Mouse (Mus musculus) lung, adult 2 months (tissue): ENCODE data around the gene Ankrd17. TPM values are rescaled to one million over a fixed set of nuclear protein-coding genes. Genes with fewer than 3 reads are reported as not detected.
"Not testable (repeated sequence)": the region's sequence is repeated elsewhere in the genome, so short reads cannot be mapped to it uniquely, and the experiment has no call there.

ENCODE experiments used
- DNase-seq: peaks from one replicate; pipeline ENCODE4 v3.0.0; 2022
- H3K4me1 ChIP-seq: fragments of 200-500 bp; 2 replicates; pipeline ENCODE4 v1.6.1; 2011; ENCODE audit warnings: low read length; ENCODE audit not compliant: control insufficient read depth, insufficient read depth
- H3K4me3 ChIP-seq: fragments of 200-500 bp; replicated peaks from 2 replicates; pipeline ENCODE3; 2011; ENCODE audit warnings: low read depth, mild to moderate bottlenecking, control low read depth, low read length; ENCODE audit errors: extremely low read depth
- CTCF ChIP-seq: fragments of 200-500 bp; IDR thresholded peaks from 2 replicates; pipeline ENCODE4 v1.5.1; 2011; ENCODE audit warnings: mild to moderate bottlenecking, low read length, control low read depth; ENCODE audit not compliant: insufficient read depth
- POLR2A ChIP-seq: fragments of 200-500 bp; IDR thresholded peaks from 2 replicates; pipeline ENCODE4 v1.6.1; 2011; ENCODE audit warnings: low read depth, mild to moderate bottlenecking, control low read depth, low read length, borderline replicate concordance; ENCODE audit errors: extremely low read depth
- WGBS: fragments of 180-500 bp; shearing (Covaris S2); methylation state at CpG from one replicate; pipeline ENCODE4 v1.1.7; 2018; 5-methylcytosine and 5-hydroxymethylcytosine counted together
- polyA plus RNA-seq: library from polyadenylated mRNA; depleted of rRNA; stranded (reverse); fragments of >200 nt; gene quantifications from 2 replicates; pipeline ENCODE4 v1.2.3, GENCODE M21; 2012

Gene Ankrd17
- polyA plus RNA-seq, 1 experiment, result 22.4 TPM

DNA sequence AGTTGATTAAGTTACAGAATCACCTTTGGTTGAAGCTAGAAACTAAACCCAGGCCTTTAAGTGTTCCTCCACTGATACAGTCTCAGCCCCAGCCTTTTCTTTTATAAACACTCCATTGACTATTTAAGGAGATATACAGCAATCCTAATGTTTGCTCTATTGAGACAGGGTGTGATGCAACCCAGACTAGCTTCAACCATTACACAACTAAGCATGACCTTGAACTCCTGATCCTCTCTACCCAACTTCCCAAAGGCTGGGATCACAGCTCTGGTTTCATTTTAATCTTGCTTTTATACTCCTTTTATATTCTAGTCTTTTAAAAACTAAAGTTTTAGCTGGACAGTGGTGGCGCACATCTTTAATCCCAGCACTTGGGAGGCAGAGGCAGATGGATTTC lies 88.9 kb downstream of the Ankrd17 start:
- no peak overlapping the region for H3K4me3 ChIP-seq
- H3K4me1 ChIP-seq, result no peaks in the 10 kb centered on the region
- no peak for TF ChIP-seq POLR2A
- TF ChIP-seq CTCF, result no peak
- DNase-seq, result no peak
- WGBS, result 98% methylated on average over 1 of the region's 1 CpGs

- no peak for DNase-seq
- WGBS, result 75% methylated on average over 1 of the region's 1 CpGs
- no peak for TF ChIP-seq POLR2A
- no peak for TF ChIP-seq CTCF
- H3K4me1 ChIP-seq, result no peaks in the 10 kb centered on the region
- no peak overlapping the region for H3K4me3 ChIP-seq
Observed at GRCm38 (mm10) chr5:90274806-90275205, 91.6 kb downstream of the Ankrd17 start.

- WGBS, result 81% methylated on average over 2 of the region's 2 CpGs
- not testable (repeated sequence) for H3K4me1 ChIP-seq, DNase-seq, H3K4me3 ChIP-seq
Observed at GRCm38 (mm10) chr5:90262230-90262629, 104.1 kb downstream of the Ankrd17 start.

- 95% methylated on average over 3 of the region's 3 CpGs for WGBS
- no peak overlapping the region for H3K4me3 ChIP-seq
- no peak for DNase-seq
- TF ChIP-seq POLR2A (no peak), CTCF (no peak)
- no peaks in the 10 kb centered on the region for H3K4me1 ChIP-seq
Observed at GRCm38 (mm10) chr5:90257023-90257422, 109.4 kb downstream of the Ankrd17 start.

DNA sequence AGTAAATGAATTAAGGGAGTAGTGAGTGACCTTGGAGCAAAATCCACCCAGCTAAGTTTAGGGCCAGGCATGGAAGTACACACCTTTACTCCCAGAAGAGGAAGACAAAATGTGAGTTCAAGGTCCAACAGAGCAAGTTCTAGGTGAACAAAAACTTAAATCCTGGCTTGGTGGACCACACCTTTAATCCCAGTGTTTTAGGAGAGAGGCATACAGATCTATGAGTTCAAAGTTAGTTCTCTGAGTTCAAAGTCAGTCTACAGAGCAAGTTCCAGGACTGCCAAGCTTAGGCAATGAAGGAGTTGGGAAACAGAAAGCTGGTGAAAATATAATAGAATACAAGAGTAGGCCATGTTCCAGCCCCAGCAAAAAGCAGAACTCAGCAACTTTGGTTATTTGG lies 118.9 kb downstream of the Ankrd17 start:
- TF ChIP-seq POLR2A (no peak), CTCF (no peak)
- Histone ChIP-seq H3K4me3 (no peak overlapping the region), H3K4me1 (no peaks in the 10 kb centered on the region)
- no peak for DNase-seq

- DNase-seq, result no peak
- no peak overlapping the region for H3K4me3 ChIP-seq
- TF ChIP-seq POLR2A (no peak), CTCF (no peak)
- no peaks in the 10 kb centered on the region for H3K4me1 ChIP-seq
- 81% methylated on average over 2 of the region's 2 CpGs for WGBS
Observed at GRCm38 (mm10) chr5:90246987-90247386, 119.4 kb downstream of the Ankrd17 start.

GRCm38 (mm10) chr5:90246567-90246966 lies 119.8 kb downstream of the Ankrd17 start:
- WGBS, result 83% methylated on average over 4 of the region's 4 CpGs

DNA sequence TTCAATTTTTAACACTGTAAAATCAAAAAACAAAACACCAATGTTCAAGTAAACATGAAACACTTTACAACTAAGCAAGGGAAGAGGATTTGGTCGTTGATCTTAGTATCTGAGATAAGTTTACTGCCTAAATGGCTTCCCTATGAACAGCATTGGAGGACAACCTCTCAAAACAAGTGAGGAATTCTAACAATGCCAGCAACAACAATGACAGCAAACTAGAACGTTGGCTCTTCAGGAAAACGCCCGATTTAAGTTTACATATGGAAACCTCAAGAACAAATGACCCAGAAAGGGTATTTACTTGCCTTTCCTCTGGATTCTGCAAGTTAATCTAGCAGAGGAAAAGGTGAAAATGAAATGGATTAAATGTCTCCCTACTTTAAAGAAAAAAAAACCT lies 121.0 kb downstream of the Ankrd17 start:
- 39% methylated on average over 4 of the region's 4 CpGs for WGBS

More at GRCm38 (mm10) chr5:90246567-90246966, 119.8 kb downstream of the Ankrd17 start:
- Histone ChIP-seq H3K4me3 (no peak overlapping the region), H3K4me1 (no peaks in the 10 kb centered on the region)
- DNase-seq, result no peak
- TF ChIP-seq POLR2A (no peak), CTCF (no peak)

GRCm38 (mm10) chr5:90235217-90235616 lies 131.2 kb downstream of the Ankrd17 start:
- 80% methylated on average over 8 of the region's 8 CpGs for WGBS
- DNase-seq, result no peak

More for the DNA sequence above, 121.0 kb downstream of the Ankrd17 start:
- DNase-seq, result no peak
- H3K4me1 ChIP-seq, result no peaks in the 10 kb centered on the region
- TF ChIP-seq POLR2A (no peak), CTCF (no peak)
- H3K4me3 ChIP-seq, result no peak overlapping the region

DNA sequence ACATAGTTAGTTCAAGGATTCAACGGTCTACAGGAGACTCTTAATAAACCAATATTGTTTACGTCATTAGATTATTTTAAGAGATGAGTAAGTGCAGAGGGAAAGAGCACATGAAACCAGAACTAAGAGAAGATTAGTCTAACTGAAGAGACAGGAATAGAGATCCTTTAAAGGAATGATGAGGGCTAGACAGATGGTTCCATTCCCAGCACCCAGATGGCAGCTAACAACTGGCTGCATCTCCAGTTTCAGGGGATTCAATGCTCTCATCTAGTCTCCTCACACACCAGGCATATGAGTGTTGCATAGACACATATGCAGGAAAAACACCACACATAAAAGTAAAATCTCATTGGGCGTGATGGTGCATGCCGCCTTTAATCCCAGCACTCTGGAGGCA lies 133.1 kb downstream of the Ankrd17 start:
- DNase-seq, result no peak
- WGBS, result 93% methylated on average over 4 of the region's 4 CpGs
- Histone ChIP-seq H3K4me3 (no peak overlapping the region), H3K4me1 (no peaks in the 10 kb centered on the region)
- no peak for TF ChIP-seq CTCF
- TF ChIP-seq POLR2A, result no peak

More at GRCm38 (mm10) chr5:90235217-90235616, 131.2 kb downstream of the Ankrd17 start:
- Histone ChIP-seq H3K4me1 (no peaks in the 10 kb centered on the region), H3K4me3 (no peak overlapping the region)
- no peak for TF ChIP-seq POLR2A
- no peak for TF ChIP-seq CTCF

GRCm38 (mm10) chr5:90229760-90230159 lies 136.6 kb downstream of the Ankrd17 start:
- WGBS, result 89% methylated on average over 2 of the region's 2 CpGs
- DNase-seq, result no peak
- TF ChIP-seq CTCF (no peak), POLR2A (no peak)
- H3K4me3 ChIP-seq, result no peak overlapping the region
- no peaks in the 10 kb centered on the region for H3K4me1 ChIP-seq
